Mouse (Mus musculus) CH12.LX (cell line): Measurements from ENCODE around the gene Adnp. TPM values are rescaled to one million over a fixed set of nuclear protein-coding genes. Genes with fewer than 3 reads are reported as not detected.

Experiments
- DNase-seq: peaks from one replicate; pipeline ENCODE4 v3.0.0-alpha.2; 2013; ENCODE audit errors: extremely low read depth
- H3K27ac ChIP-seq: 2 replicates; pipeline ENCODE4 v1.5.1; 2012; ENCODE audit warnings: low read depth, mild to moderate bottlenecking, control low read depth, moderate library complexity; ENCODE audit not compliant: insufficient read depth
- H3K27me3 ChIP-seq: replicated peaks from 2 replicates; pipeline ENCODE3; 2012; ENCODE audit warnings: inconsistent platforms
- H3K36me3 ChIP-seq, 2 experiments: replicated peaks in 1 of 2; 2 replicates each; pipeline versions ENCODE3 to v1.6.1; 2012; ENCODE audit warnings: inconsistent platforms in 1 of 2, low read length in 1 of 2, mild to moderate bottlenecking in 1 of 2, mixed read lengths in 1 of 2, moderate library complexity in 1 of 2; ENCODE audit not compliant: control insufficient read depth in 1 of 2, insufficient read depth in 1 of 2
- H3K4me1 ChIP-seq, 2 experiments: 2 replicates each; pipeline ENCODE4 v1.6.1; 2012; ENCODE audit warnings: inconsistent platforms in 1 of 2, moderate library complexity in 1 of 2; ENCODE audit not compliant: insufficient read depth in 2 of 2, control insufficient read depth in 1 of 2
- H3K4me2 ChIP-seq: 2 replicates; pipeline ENCODE4 v1.6.1; 2012; ENCODE audit warnings: low read depth, mild to moderate bottlenecking, control low read depth; ENCODE audit not compliant: poor library complexity, insufficient read depth, severe bottlenecking
- H3K4me3 ChIP-seq, 3 experiments: fragments of 150-350 bp in 1 of 3; sonication (generic) in 1 of 3; replicated peaks in 1 of 3; 2 replicates each; pipeline versions ENCODE3 to v1.5.1; 2011 to 2012; ENCODE audit warnings: low read depth in 2 of 3, low read length in 2 of 3, mild to moderate bottlenecking in 2 of 3, moderate library complexity in 2 of 3, control low read depth in 1 of 3, improper control_type of control experiment in 1 of 3, inconsistent platforms in 1 of 3, mixed read lengths in 1 of 3; ENCODE audit not compliant: poor library complexity in 1 of 3
- H3K79me2 ChIP-seq: replicated peaks from 2 replicates; pipeline ENCODE4 v1.6.1; 2012; ENCODE audit warnings: mild to moderate bottlenecking, moderate library complexity; ENCODE audit not compliant: control insufficient read depth, poor library complexity, insufficient read depth, severe bottlenecking; ENCODE audit errors: extremely low read depth
- H3K9ac ChIP-seq: 2 replicates; pipeline ENCODE4 v1.6.1; 2012; ENCODE audit warnings: low read depth, mild to moderate bottlenecking, control low read depth, moderate library complexity; ENCODE audit not compliant: insufficient read depth
- H3K9me3 ChIP-seq: replicated peaks from 2 replicates; pipeline ENCODE3; 2012; ENCODE audit warnings: low read length, inconsistent platforms, mixed read lengths
- BHLHE40 ChIP-seq: IDR thresholded peaks from 2 replicates; pipeline ENCODE4 v1.6.1; 2011; ENCODE audit warnings: mild to moderate bottlenecking, low read depth, low read length, improper control_type of control experiment
- CTCF ChIP-seq, 2 experiments: IDR thresholded peaks in 1 of 2; conservative IDR thresholded peaks in 1 of 2; 2 replicates each; pipeline ENCODE4 v1.5.1; 2011 to 2012; ENCODE audit warnings: low read depth in 2 of 2, low read length in 2 of 2, improper control_type of control experiment in 1 of 2, inconsistent platforms in 1 of 2, mild to moderate bottlenecking in 1 of 2, moderate library complexity in 1 of 2
- E2F4 ChIP-seq: IDR thresholded peaks from 2 replicates; pipeline ENCODE4 v1.6.1; 2011; ENCODE audit warnings: low read depth, low read length, improper control_type of control experiment; ENCODE audit not compliant: insufficient replicate concordance
- ETS1 ChIP-seq: conservative IDR thresholded peaks from 2 replicates; pipeline ENCODE4 v1.6.1; 2012; ENCODE audit warnings: low read depth, mild to moderate bottlenecking, inconsistent platforms, low read length, improper control_type of control experiment, moderate library complexity
- HCFC1 ChIP-seq: IDR thresholded peaks from 2 replicates; pipeline ENCODE4 v1.6.1; 2012; ENCODE audit warnings: low read depth, mild to moderate bottlenecking, inconsistent platforms, low read length, improper control_type of control experiment
- KAT2A ChIP-seq: IDR thresholded peaks from 2 replicates; pipeline ENCODE4 v1.6.1; 2012; ENCODE audit warnings: low read length, improper control_type of control experiment, inconsistent platforms; ENCODE audit not compliant: insufficient replicate concordance
- SIN3A ChIP-seq: IDR thresholded peaks from 2 replicates; pipeline ENCODE4 v1.6.1; 2012; ENCODE audit warnings: low read length, improper control_type of control experiment, inconsistent platforms
- TBP ChIP-seq: conservative IDR thresholded peaks from 2 replicates; pipeline ENCODE4 v1.6.1; 2011; ENCODE audit warnings: low read depth, low read length, improper control_type of control experiment
- TCF12 ChIP-seq: IDR thresholded peaks from 2 replicates; pipeline ENCODE4 v1.6.1; 2014; ENCODE audit warnings: low read depth, mild to moderate bottlenecking, inconsistent platforms, low read length, improper control_type of control experiment
- USF1 ChIP-seq: IDR thresholded peaks from 2 replicates; pipeline ENCODE4 v1.6.1; 2014; ENCODE audit warnings: low read depth, mild to moderate bottlenecking, inconsistent platforms, low read length, improper control_type of control experiment
- ZC3H11A ChIP-seq: IDR thresholded peaks from 2 replicates; pipeline ENCODE4 v1.6.1; 2012; ENCODE audit warnings: low read depth, mild to moderate bottlenecking, inconsistent platforms, low read length, improper control_type of control experiment
- ZKSCAN1 ChIP-seq: IDR thresholded peaks from 2 replicates; pipeline ENCODE4 v1.6.1; 2012; ENCODE audit warnings: low read depth, inconsistent platforms, low read length, improper control_type of control experiment, borderline replicate concordance
- ZMIZ1 ChIP-seq: IDR thresholded peaks from 2 replicates; pipeline ENCODE4 v1.6.1; 2012; ENCODE audit warnings: low read depth, mild to moderate bottlenecking, inconsistent platforms, low read length, improper control_type of control experiment
- ZNF384 ChIP-seq: IDR thresholded peaks from 2 replicates; pipeline ENCODE4 v1.6.1; 2012; ENCODE audit warnings: low read depth, low read length, improper control_type of control experiment, inconsistent platforms
- dilution Hi-C: fragments of 300-500 bp; cut with MboI; formaldehyde crosslinking; loops from 2 replicates; pipeline ENCODE4 v1.14.3; 2020; ENCODE audit warnings: low sequenced_read_pairs; ENCODE audit not compliant: extremely low pct_unique_long_range_greater_than_20kb, extremely low pct_ligation_motif_present
- in situ Hi-C: fragments of 300-500 bp; cut with MboI; formaldehyde crosslinking; loops from 3 replicates; pipeline ENCODE4 v1.14.3; 2019; ENCODE audit warnings: low sequenced_read_pairs, low pct_ligation_motif_present, low pct_unique_long_range_greater_than_20kb, mixed read lengths
- polyA plus RNA-seq: library from polyadenylated mRNA; unstranded; fragments of >175 nt; gene quantifications from 2 replicates; pipeline ENCODE4 v1.2.1, GENCODE M21; 2012; ENCODE audit warnings: low read depth; ENCODE audit not compliant: insufficient read length
- total RNA-seq, 2 experiments: library from RNA; depleted of rRNA; stranded (reverse); fragments of 300-350 nt in 1 of 2; fragments of >200 nt in 1 of 2; gene quantifications; 2 replicates each; pipeline ENCODE4 v1.2.3; 2012 to 2014

Adnp gene
- total and polyA plus RNA-seq, 3 experiments: 1.3 to 12.9 (median 3.3) TPM

DNA sequence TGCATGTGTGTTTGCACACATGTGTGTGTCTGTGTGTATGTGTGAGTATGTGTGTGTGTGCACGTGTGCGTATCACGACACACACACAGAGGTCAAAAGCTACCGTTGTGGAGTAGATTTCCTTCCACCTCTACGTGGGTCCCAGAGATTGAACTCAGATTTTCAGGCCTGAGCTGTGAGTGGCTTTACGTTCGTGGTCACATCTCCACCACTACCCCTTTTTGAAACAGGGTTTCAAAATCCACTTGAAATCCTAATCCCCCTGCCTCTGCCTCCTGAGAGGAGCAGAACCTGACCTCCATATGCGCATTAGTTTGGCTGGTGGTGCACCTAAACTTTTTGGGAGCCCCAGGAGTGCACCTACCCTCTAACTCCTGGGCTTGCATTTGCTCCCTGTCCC is 57.7 kb downstream of the Adnp start:
- Histone ChIP-seq H3K27me3 (no peaks in the 10 kb centered on the region), H3K36me3 (peaks cover 0 to 18% of the 10 kb centered on the region in 2 experiments), H3K79me2 (no peaks in the 10 kb centered on the region), H3K9ac (no peak overlapping the region), H3K27ac (no peak overlapping the region), H3K4me3 (no peak overlapping the region), H3K4me1 (peaks cover 0 to 25% of the 10 kb centered on the region in 2 experiments; a peak in 3 of 4 replicates), H3K9me3 (no peaks in the 10 kb centered on the region), H3K4me2 (no peak overlapping the region)
- TF ChIP-seq E2F4: no peak
- dilution Hi-C loops: no loop called here
- no peak for DNase-seq
- in situ Hi-C loops: no loop called here

- H3K4me1 ChIP-seq: peaks cover 0 to 12% of the 10 kb centered on the region in 2 experiments; a peak in 2 of 4 replicates
- H3K36me3 ChIP-seq: peaks cover 0 to 16% of the 10 kb centered on the region in 2 experiments
- no peak overlapping the region for H3K9ac ChIP-seq
- in situ Hi-C loops: no loop called here
- no peak for TF ChIP-seq USF1
- no peak for TF ChIP-seq CTCF (conservative IDR thresholded peaks at IDR 0.05 in 1 of 2, IDR thresholded peaks at IDR 0.05 in 1 of 2; ENCODE audit: low read depth in 2 of 2, low read length in 2 of 2)
- no peak for TF ChIP-seq HCFC1
- no peak for TF ChIP-seq ZC3H11A
- no peak for TF ChIP-seq KAT2A
- H3K9me3 ChIP-seq: no peaks in the 10 kb centered on the region
- dilution Hi-C loops: no loop called here
- no peaks in the 10 kb centered on the region for H3K79me2 ChIP-seq
- H3K27ac ChIP-seq: no peak overlapping the region
- no peak for DNase-seq
- H3K4me3 ChIP-seq: no peak overlapping the region
- no peaks in the 10 kb centered on the region for H3K27me3 ChIP-seq
- H3K4me2 ChIP-seq: no peak overlapping the region
Measured at GRCm38 (mm10) chr2:168147722-168148432, 59.0 kb downstream of the Adnp start.

- Histone ChIP-seq H3K27ac (no peak overlapping the region), H3K4me1 (peaks cover 0 to 5% of the 10 kb centered on the region in 2 experiments; a peak in 1 of 4 replicates), H3K4me3 (no peak overlapping the region), H3K4me2 (no peak overlapping the region), H3K9ac (no peak overlapping the region), H3K27me3 (no peaks in the 10 kb centered on the region), H3K9me3 (no peaks in the 10 kb centered on the region), H3K36me3 (peaks cover 0 to 6% of the 10 kb centered on the region in 2 experiments), H3K79me2 (no peaks in the 10 kb centered on the region)
- DNase-seq: no peak
- in situ Hi-C loops (no loop called here), dilution Hi-C loops (no loop called here)
- TF ChIP-seq ZKSCAN1: no peak
- TF ChIP-seq BHLHE40: no peak
- TF ChIP-seq TBP: no peak
- TF ChIP-seq SIN3A: no peak
- no peak for TF ChIP-seq ZC3H11A
- no peak for TF ChIP-seq ZMIZ1
- no peak for TF ChIP-seq ETS1
- TF ChIP-seq ZNF384: no peak
- no peak for TF ChIP-seq TCF12
- TF ChIP-seq, all 38 proteins: peak for 0
Measured at GRCm38 (mm10) chr2:168145437-168145836, 61.5 kb downstream of the Adnp start.
